Mouse (Mus musculus) liver, embryonic 16.5 days (tissue): ENCODE data around the gene Gm36028. TPM values are rescaled to one million over a fixed set of nuclear protein-coding genes. Genes with fewer than 3 reads are reported as not detected.

Experiments used
- ATAC-seq: fragments of 200-750 bp; cut with Nextera tagmentation; 2 replicates; pipeline ENCODE4 v1.8.0; 2017; ENCODE audit warnings: low read depth, mild to moderate bottlenecking, moderate number of reproducible peaks, moderate library complexity
- H3K27ac ChIP-seq: fragments of 300-500 bp; sonication (generic); 2 replicates; pipeline ENCODE4 v1.5.1; 2014; ENCODE audit warnings: mild to moderate bottlenecking, low read length
- H3K27me3 ChIP-seq: fragments of 300-500 bp; sonication (generic); 2 replicates; pipeline ENCODE4 v1.6.1; 2014; ENCODE audit warnings: low read depth, low read length, mixed read lengths; ENCODE audit not compliant: control insufficient read depth, insufficient read depth
- H3K36me3 ChIP-seq: fragments of 300-500 bp; sonication (generic); 2 replicates; pipeline ENCODE4 v1.6.1; 2014; ENCODE audit warnings: mild to moderate bottlenecking; ENCODE audit not compliant: control insufficient read depth, insufficient read depth
- H3K4me1 ChIP-seq: fragments of 300-500 bp; sonication (generic); 2 replicates; pipeline ENCODE4 v1.6.1; 2014; ENCODE audit warnings: low read depth, low read length, mixed read lengths; ENCODE audit not compliant: control insufficient read depth
- H3K4me2 ChIP-seq: fragments of 300-500 bp; sonication (generic); 2 replicates; pipeline ENCODE4 v1.6.1; 2014; ENCODE audit warnings: low read depth, low read length, mixed read lengths
- H3K4me3 ChIP-seq: fragments of 300-500 bp; sonication (generic); 2 replicates; pipeline ENCODE4 v1.5.1; 2014; ENCODE audit warnings: low read depth, mild to moderate bottlenecking, low read length
- H3K9ac ChIP-seq: fragments of 300-500 bp; sonication (generic); 2 replicates; pipeline ENCODE4 v1.6.1; 2014; ENCODE audit warnings: low read depth, low read length
- H3K9me3 ChIP-seq: fragments of 300-500 bp; sonication (generic); replicated peaks from 2 replicates; pipeline ENCODE4 v1.6.1; 2016; ENCODE audit warnings: low read length; ENCODE audit not compliant: control insufficient read depth
- WGBS: fragments of 180-500 bp; shearing (Covaris S2); extraction: QIAGEN DNeasy Blood & Tissue Kit; methylation state at CpG from one replicate; pipeline ENCODE4 v1.1.7; 2014; ENCODE audit not compliant: insufficient replicate concordance; 5-methylcytosine and 5-hydroxymethylcytosine counted together
- polyA plus RNA-seq: library from polyadenylated mRNA; unstranded; fragments of >200 nt; fragmentation: Nextera tagmentation; extraction: Ambion mirVana; gene quantifications from 2 replicates; pipeline ENCODE4 v1.2.1, GENCODE M21; 2015

Gm36028 gene
- polyA plus RNA-seq, 1 experiment from 2014 or later, result 0.07 TPM

GRCm38 (mm10) chr16:37854593-37854992 is 6.4 kb downstream of the Gm36028 start:
- no peaks in the 10 kb centered on the region for H3K36me3 ChIP-seq
- no peak overlapping the region for H3K4me2 ChIP-seq
- no peak for ATAC-seq
- no peak overlapping the region for H3K4me3 ChIP-seq
- H3K9me3 ChIP-seq, result no peaks in the 10 kb centered on the region
- no peak overlapping the region for H3K27ac ChIP-seq
- 34% methylated on average over 5 of the region's 5 CpGs for WGBS
- H3K27me3 ChIP-seq, result no peaks in the 10 kb centered on the region
- H3K4me1 ChIP-seq, result peaks cover 3% of the 10 kb centered on the region; the same call in 1 of the 2 replicates
- H3K9ac ChIP-seq, result no peak overlapping the region

GRCm38 (mm10) chr16:37854054-37854453 is 6.9 kb downstream of the Gm36028 start:
- Histone ChIP-seq H3K4me3 (no peak overlapping the region), H3K9ac (no peak overlapping the region), H3K4me2 (no peak overlapping the region), H3K36me3 (no peaks in the 10 kb centered on the region), H3K27me3 (no peaks in the 10 kb centered on the region), H3K9me3 (no peaks in the 10 kb centered on the region), H3K27ac (no peak overlapping the region), H3K4me1 (peaks cover 3% of the 10 kb centered on the region; the same call in 1 of the 2 replicates)
- 61% methylated on average over 14 of the region's 14 CpGs for WGBS
- ATAC-seq, result no peak

- Histone ChIP-seq H3K36me3 (no peaks in the 10 kb centered on the region), H3K4me1 (peaks cover 3% of the 10 kb centered on the region; the same call in 1 of the 2 replicates), H3K4me2 (no peak overlapping the region), H3K27me3 (no peaks in the 10 kb centered on the region), H3K27ac (no peak overlapping the region), H3K4me3 (no peak overlapping the region), H3K9ac (no peak overlapping the region), H3K9me3 (no peaks in the 10 kb centered on the region)
- 59% methylated on average over 9 of the region's 9 CpGs for WGBS
- ATAC-seq, result no peak
These were observed 7.7 kb downstream of the Gm36028 start for GRCm38 (mm10) chr16:37853279-37853678.

- peak; percentile 51; the same call in 1 of the 2 replicates for ATAC-seq
- Histone ChIP-seq H3K27ac (no peak overlapping the region), H3K9me3 (no peaks in the 10 kb centered on the region)
These were observed 9.6 kb downstream of the Gm36028 start for GRCm38 (mm10) chr16:37851366-37851765.

GRCm38 (mm10) chr16:37847081-37847480 is 13.9 kb downstream of the Gm36028 start:
- no peak overlapping the region for H3K27ac ChIP-seq
- no peak overlapping the region for H3K9ac ChIP-seq
- ATAC-seq, result no peak
- WGBS, result 43% methylated on average over 3 of the region's 3 CpGs
- H3K27me3 ChIP-seq, result no peaks in the 10 kb centered on the region
- H3K4me2 ChIP-seq, result no peak overlapping the region
- H3K4me3 ChIP-seq, result no peak overlapping the region
- no peaks in the 10 kb centered on the region for H3K36me3 ChIP-seq
- no peaks in the 10 kb centered on the region; the same call in 1 of the 2 replicates for H3K4me1 ChIP-seq
- no peaks in the 10 kb centered on the region for H3K9me3 ChIP-seq

More at GRCm38 (mm10) chr16:37851366-37851765, 9.6 kb downstream of the Gm36028 start:
- no peak overlapping the region for H3K4me3 ChIP-seq
- 29% methylated on average over 5 of the region's 5 CpGs for WGBS
- no peak overlapping the region for H3K9ac ChIP-seq
- H3K36me3 ChIP-seq, result no peaks in the 10 kb centered on the region
- H3K4me2 ChIP-seq, result no peak overlapping the region
- H3K27me3 ChIP-seq, result no peaks in the 10 kb centered on the region
- peaks cover under 1% of the 10 kb centered on the region; the same call in 1 of the 2 replicates for H3K4me1 ChIP-seq

- Histone ChIP-seq H3K36me3 (no peaks in the 10 kb centered on the region), H3K4me3 (no peak overlapping the region), H3K9me3 (no peaks in the 10 kb centered on the region), H3K9ac (no peak overlapping the region), H3K27ac (no peak overlapping the region), H3K4me1 (no peaks in the 10 kb centered on the region; the same call in 1 of the 2 replicates), H3K27me3 (no peaks in the 10 kb centered on the region), H3K4me2 (no peak overlapping the region)
- 34% methylated on average over 7 of the region's 7 CpGs for whole genome bisulfite sequencing
- no peak for ATAC-seq
These were observed 15.6 kb downstream of the Gm36028 start for GRCm38 (mm10) chr16:37845202-37845925.

GRCm38 (mm10) chr16:37843740-37844139 is 17.2 kb downstream of the Gm36028 start:
- H3K9me3 ChIP-seq, result no peaks in the 10 kb centered on the region
- H3K4me3 ChIP-seq, result no peak overlapping the region
- ATAC-seq, result no peak
- no peaks in the 10 kb centered on the region for H3K27me3 ChIP-seq
- H3K27ac ChIP-seq, result no peak overlapping the region
- H3K36me3 ChIP-seq, result no peaks in the 10 kb centered on the region
- WGBS, result 60% methylated on average over 12 of the region's 12 CpGs
- H3K4me1 ChIP-seq, result no peaks in the 10 kb centered on the region; the same call in 1 of the 2 replicates
- no peak overlapping the region for H3K4me2 ChIP-seq
- no peak overlapping the region for H3K9ac ChIP-seq

GRCm38 (mm10) chr16:37842439-37842838 is 18.5 kb downstream of the Gm36028 start:
- H3K4me3 ChIP-seq, result no peak overlapping the region
- no peaks in the 10 kb centered on the region for H3K27me3 ChIP-seq
- no peaks in the 10 kb centered on the region for H3K36me3 ChIP-seq
- no peak overlapping the region for H3K9ac ChIP-seq
- 69% methylated on average over 2 of the region's 2 CpGs for WGBS
- no peak for ATAC-seq
- no peak overlapping the region for H3K27ac ChIP-seq
- no peak overlapping the region for H3K4me2 ChIP-seq
- no peaks in the 10 kb centered on the region for H3K9me3 ChIP-seq
- no peaks in the 10 kb centered on the region; the same call in 1 of the 2 replicates for H3K4me1 ChIP-seq

- H3K4me2 ChIP-seq, result no peak overlapping the region
These were observed 23.4 kb downstream of the Gm36028 start for GRCm38 (mm10) chr16:37837571-37837970.

More at GRCm38 (mm10) chr16:37837571-37837970, 23.4 kb downstream of the Gm36028 start:
- 43% methylated on average over 3 of the region's 3 CpGs for WGBS
- H3K27me3 ChIP-seq, result no peaks in the 10 kb centered on the region
- no peaks in the 10 kb centered on the region for H3K9me3 ChIP-seq
- no peak overlapping the region for H3K4me3 ChIP-seq
- no peak for ATAC-seq
- H3K4me1 ChIP-seq, result peaks cover 2% of the 10 kb centered on the region; the same call in 1 of the 2 replicates
- no peak overlapping the region for H3K9ac ChIP-seq
- no peak overlapping the region for H3K27ac ChIP-seq
- H3K36me3 ChIP-seq, result no peaks in the 10 kb centered on the region
